In the genomic region with DNA sequence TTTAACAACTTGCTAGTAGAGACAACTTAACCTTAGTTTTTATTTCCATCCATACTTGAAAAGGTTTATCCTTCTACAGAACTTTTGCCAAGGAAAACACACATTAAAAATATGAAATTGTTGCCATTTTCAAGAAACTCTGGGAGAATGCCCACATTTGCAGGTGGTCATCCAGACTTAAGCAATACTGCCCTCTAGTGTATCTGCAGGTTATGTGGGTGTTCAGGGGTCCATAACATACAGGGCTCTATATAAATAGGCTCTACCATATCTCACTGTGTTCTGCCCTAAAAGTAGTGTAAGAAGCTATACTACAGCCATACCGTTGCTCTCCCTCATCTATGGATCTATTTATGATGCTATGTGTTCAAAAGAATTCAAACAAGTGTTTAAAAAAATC, we compare ENCODE assay signal across 10 mouse cellular contexts.
A peak's percentile ranks its signal among the peaks of the same experiment; 100 is the strongest.
DNase-seq lines count a peak whose midpoint lies in the region; ATAC-seq lines count a peak whose summit lies in the region.
"Had no signal": no experiment of that assay in that cellular context is flagged by ENCODE, and none has a peak within 500 bp of the region (broad histone marks: within the 10 kb centered on the region; RNA-seq: fewer than 3 reads in every experiment).

No protein-coding gene starts in this region.

- no peak overlapping the region for H3K27ac ChIP-seq in hindbrain, embryonic 11.5 days (ENCODE audit: low read depth, low read length)
- no peak overlapping the region for H3K27ac ChIP-seq in hindbrain, embryonic 16.5 days (ENCODE audit: low read depth, low read length)
- no peak overlapping the region for H3K27ac ChIP-seq in embryonic facial prominence, embryonic 11.5 days (replicated peaks; ENCODE audit: low read depth, low read length)
- H3K27ac ChIP-seq: hindbrain, embryonic 15.5 days; neural tube, embryonic 12.5 days had no signal

- H3K4me1 ChIP-seq in hindbrain, embryonic 11.5 days (replicated peaks; ENCODE audit: control insufficient read depth, insufficient read depth, low read length): no peaks in the 10 kb centered on the region
- no peaks in the 10 kb centered on the region for H3K4me1 ChIP-seq in hindbrain, embryonic 16.5 days (ENCODE audit: control insufficient read depth, insufficient read depth, low read depth, low read length)
- no peaks in the 10 kb centered on the region for H3K4me1 ChIP-seq in embryonic facial prominence, embryonic 11.5 days (ENCODE audit: control insufficient read depth, insufficient read depth, low read length)
- H3K4me1 ChIP-seq: hindbrain, embryonic 15.5 days; neural tube, embryonic 12.5 days had no signal

- WGBS in hindbrain, embryonic 11.5 days: 45% methylated on average over 1 of the region's 1 CpGs
- WGBS in hindbrain, embryonic 16.5 days: 48% methylated on average over 1 of the region's 1 CpGs
- WGBS in embryonic facial prominence, embryonic 11.5 days: 36% methylated on average over 1 of the region's 1 CpGs

- no peaks in the 10 kb centered on the region for H3K36me3 ChIP-seq in hindbrain, embryonic 11.5 days (ENCODE audit: control insufficient read depth, insufficient read depth, low read length)
- no peaks in the 10 kb centered on the region for H3K36me3 ChIP-seq in hindbrain, embryonic 16.5 days (ENCODE audit: control insufficient read depth, insufficient read depth, low read length)
- no peaks in the 10 kb centered on the region for H3K36me3 ChIP-seq in embryonic facial prominence, embryonic 11.5 days (replicated peaks; ENCODE audit: control insufficient read depth, insufficient read depth, low read depth, low read length)
- H3K36me3 ChIP-seq: hindbrain, embryonic 15.5 days; neural tube, embryonic 12.5 days had no signal

- DNase-seq in hindbrain, embryonic 11.5 days (ENCODE audit: low spot score): peak; percentile 60
- peak; percentile 6 for DNase-seq in thymus, postnatal 4 days
- DNase-seq in thymus, postnatal 25 days: no peak
- peak; percentile 79 for DNase-seq in embryonic facial prominence, embryonic 11.5 days (ENCODE audit: low spot score)
- DNase-seq in lung, postnatal 14 days: peak; percentile 9
- DNase-seq in right cerebral cortex, postnatal 36 days (ENCODE audit: low spot score in 2 of 2): no peak

- H3K27me3 ChIP-seq in hindbrain, embryonic 11.5 days (ENCODE audit: control insufficient read depth, insufficient read depth, low read length): no peaks in the 10 kb centered on the region
- no peaks in the 10 kb centered on the region for H3K27me3 ChIP-seq in hindbrain, embryonic 16.5 days (replicated peaks; ENCODE audit: control insufficient read depth, insufficient read depth, low read length)
- H3K27me3 ChIP-seq in embryonic facial prominence, embryonic 11.5 days (ENCODE audit: control insufficient read depth, insufficient read depth, low read length): no peaks in the 10 kb centered on the region
- H3K27me3 ChIP-seq: hindbrain, embryonic 15.5 days; neural tube, embryonic 12.5 days had no signal

- peak; percentile 51; the same call in 1 of the 2 replicates for ATAC-seq in hindbrain, embryonic 11.5 days (ENCODE audit: low FRiP score)
- no peak for ATAC-seq in hindbrain, embryonic 16.5 days
- ATAC-seq in embryonic facial prominence, embryonic 11.5 days (replicated peaks; ENCODE audit: insufficient number of reproducible peaks, low FRiP score, low TSS enrichment, low read depth): no peak
- no peak for ATAC-seq in erythroid progenitor cell, adult 5-6 weeks (replicated peaks; ENCODE audit: low FRiP score, poor library complexity, severe bottlenecking)

- H3K4me3 ChIP-seq in hindbrain, embryonic 11.5 days (ENCODE audit: low read depth, low read length): no peak overlapping the region
- no peak overlapping the region for H3K4me3 ChIP-seq in hindbrain, embryonic 16.5 days (ENCODE audit: low read length)
- H3K4me3 ChIP-seq in embryonic facial prominence, embryonic 11.5 days (ENCODE audit: low read depth, low read length): no peak overlapping the region
- H3K4me3 ChIP-seq: hindbrain, embryonic 15.5 days; neural tube, embryonic 12.5 days had no signal

- no peak overlapping the region for H3K9ac ChIP-seq in hindbrain, embryonic 11.5 days (ENCODE audit: low read depth, low read length)
- H3K9ac ChIP-seq in hindbrain, embryonic 16.5 days (ENCODE audit: low read depth, low read length): no peak overlapping the region
- H3K9ac ChIP-seq in embryonic facial prominence, embryonic 11.5 days (replicated peaks; ENCODE audit: low read length): no peak overlapping the region
- H3K9ac ChIP-seq: hindbrain, embryonic 15.5 days; neural tube, embryonic 12.5 days had no signal

- H3K9me3 ChIP-seq in hindbrain, embryonic 11.5 days (ENCODE audit: control insufficient read depth, low read length): no peaks in the 10 kb centered on the region
- H3K9me3 ChIP-seq in hindbrain, embryonic 16.5 days (ENCODE audit: control insufficient read depth, low read length): 0 out of 2 replicates have a peak, but pooled peaks cover 2% of the 10 kb centered on the region
- H3K9me3 ChIP-seq in embryonic facial prominence, embryonic 11.5 days (replicated peaks; ENCODE audit: control insufficient read depth, low read length): no peaks in the 10 kb centered on the region
- H3K9me3 ChIP-seq: hindbrain, embryonic 15.5 days; neural tube, embryonic 12.5 days had no signal

- H3K4me2 ChIP-seq in hindbrain, embryonic 11.5 days (replicated peaks; ENCODE audit: low read depth, low read length): no peak overlapping the region
- no peak overlapping the region for H3K4me2 ChIP-seq in hindbrain, embryonic 16.5 days (ENCODE audit: low read length)
- no peak overlapping the region for H3K4me2 ChIP-seq in embryonic facial prominence, embryonic 11.5 days (ENCODE audit: low read depth, low read length)
- H3K4me2 ChIP-seq: hindbrain, embryonic 15.5 days; neural tube, embryonic 12.5 days had no signal

Comparison
In these comparisons a context has a peak if more than half of its experiments do, and no peak if none do; other contexts are left out.
1. DNase-seq: peak in hindbrain, embryonic 11.5 days (single experiment), thymus, postnatal 4 days (single experiment), embryonic facial prominence, embryonic 11.5 days (single experiment) and lung, postnatal 14 days (single experiment); none in thymus, postnatal 25 days (single experiment) and right cerebral cortex, postnatal 36 days (0 of 2).